Mouse (Mus musculus): ENCODE results near the gene H60c. TPM values are rescaled to one million over a fixed set of nuclear protein-coding genes. Genes with fewer than 3 reads are reported as not detected.

The H60c gene
- not detected in 2 replicates for polyA plus RNA-seq (2012)

GRCm38 (mm10) chr10:3267671-3268070 is at the start of gene H60c:
TSS of gene H60c (minus strand) at chr10:3267771.

Other genes starting within 250 kb of the H60c start
- 0.06 TPM in 1 of 2 replicates, not detected in the other for gene Ppp1r14c, start 98.3 kb upstream of the H60c start, polyA plus RNA-seq (2012)

Measured in megakaryocyte-erythroid progenitor cell, adult 5 weeks (primary cell).